Mouse (Mus musculus) ES-E14 (cell line): Measurements from ENCODE around the gene Slamf9. TPM values are rescaled to one million over a fixed set of nuclear protein-coding genes. Genes with fewer than 3 reads are reported as not detected.

ENCODE experiments used
- DNase-seq: peaks from one replicate; pipeline ENCODE4 v3.0.0-alpha.2; 2013; ENCODE audit warnings: low read depth, low spot score
- H3K27ac ChIP-seq: 2 replicates; pipeline ENCODE4 v1.5.1; 2012; ENCODE audit warnings: low read depth, mild to moderate bottlenecking, low read length, moderate library complexity, mixed read lengths; ENCODE audit not compliant: poor library complexity, insufficient read depth, severe bottlenecking
- H3K36me3 ChIP-seq: 2 replicates; pipeline ENCODE4 v1.6.1; 2012; ENCODE audit warnings: mild to moderate bottlenecking, low read length, moderate library complexity, mixed read lengths; ENCODE audit not compliant: control insufficient read depth, poor library complexity, insufficient read depth, severe bottlenecking
- H3K4me1 ChIP-seq, 2 experiments: fragments of 150-350 bp in 1 of 2; sonication (generic) in 1 of 2; 2 replicates each; pipeline ENCODE4 v1.6.1; 2012; ENCODE audit warnings: low read length in 2 of 2, mild to moderate bottlenecking in 1 of 2, mixed read lengths in 1 of 2; ENCODE audit not compliant: control insufficient read depth in 2 of 2, insufficient read depth in 2 of 2, poor library complexity in 1 of 2
- H3K4me3 ChIP-seq, 2 experiments: fragments of 150-350 bp in 1 of 2; sonication (generic) in 1 of 2; 2 replicates each; pipeline ENCODE4 v1.5.1; 2012; ENCODE audit warnings: low read length in 2 of 2, low read depth in 1 of 2, mild to moderate bottlenecking in 1 of 2, mixed read lengths in 1 of 2; ENCODE audit not compliant: insufficient read depth in 1 of 2, poor library complexity in 1 of 2, severe bottlenecking in 1 of 2
- H3K9ac ChIP-seq: 2 replicates; pipeline ENCODE4 v1.6.1; 2012; ENCODE audit warnings: low read depth, mild to moderate bottlenecking, low read length, mixed read lengths; ENCODE audit not compliant: poor library complexity, insufficient read depth, severe bottlenecking
- H3K9me3 ChIP-seq: fragments of 150-350 bp; sonication (generic); 2 replicates; pipeline ENCODE4 v1.6.1; 2012; ENCODE audit warnings: low read depth, mild to moderate bottlenecking, low read length; ENCODE audit not compliant: control insufficient read depth, insufficient read depth
- CHD2 ChIP-seq: IDR thresholded peaks from 2 replicates; pipeline ENCODE4 v1.6.1; 2014; ENCODE audit warnings: mild to moderate bottlenecking, low read depth, low read length, inconsistent platforms
- HCFC1 ChIP-seq: IDR thresholded peaks from 2 replicates; pipeline ENCODE4 v1.6.1; 2012; ENCODE audit warnings: low read length, inconsistent platforms, borderline replicate concordance; ENCODE audit not compliant: insufficient read depth
- MAFK ChIP-seq: IDR thresholded peaks from 2 replicates; pipeline ENCODE4 v1.6.1; 2014; ENCODE audit warnings: mild to moderate bottlenecking, low read depth, low read length, inconsistent platforms; ENCODE audit not compliant: insufficient read depth
- ZC3H11A ChIP-seq: IDR thresholded peaks from 2 replicates; pipeline ENCODE4 v1.6.1; 2012; ENCODE audit warnings: low read depth, mild to moderate bottlenecking, inconsistent platforms, low read length, borderline replicate concordance
- ZNF384 ChIP-seq: IDR thresholded peaks from 2 replicates; pipeline ENCODE4 v1.6.1; 2012; ENCODE audit warnings: low read depth, low read length, inconsistent platforms
- in situ Hi-C, 2 experiments: fragments of 600-800 bp; cut with MboI; formaldehyde crosslinking; loops; one replicate each; pipeline ENCODE4 v1.15.1; 2025; ENCODE audit warnings: low sequenced_read_pairs in 2 of 2, inconsistent platforms in 1 of 2; ENCODE audit not compliant: unreplicated experiment in 2 of 2
- total RNA-seq: library from RNA; depleted of rRNA; stranded (reverse); fragments of 300-350 nt; gene quantifications from 2 replicates; pipeline ENCODE4 v1.2.3, GENCODE M21; 2012

The Slamf9 gene
- total RNA-seq, 1 experiment: 2.7 TPM

DNA sequence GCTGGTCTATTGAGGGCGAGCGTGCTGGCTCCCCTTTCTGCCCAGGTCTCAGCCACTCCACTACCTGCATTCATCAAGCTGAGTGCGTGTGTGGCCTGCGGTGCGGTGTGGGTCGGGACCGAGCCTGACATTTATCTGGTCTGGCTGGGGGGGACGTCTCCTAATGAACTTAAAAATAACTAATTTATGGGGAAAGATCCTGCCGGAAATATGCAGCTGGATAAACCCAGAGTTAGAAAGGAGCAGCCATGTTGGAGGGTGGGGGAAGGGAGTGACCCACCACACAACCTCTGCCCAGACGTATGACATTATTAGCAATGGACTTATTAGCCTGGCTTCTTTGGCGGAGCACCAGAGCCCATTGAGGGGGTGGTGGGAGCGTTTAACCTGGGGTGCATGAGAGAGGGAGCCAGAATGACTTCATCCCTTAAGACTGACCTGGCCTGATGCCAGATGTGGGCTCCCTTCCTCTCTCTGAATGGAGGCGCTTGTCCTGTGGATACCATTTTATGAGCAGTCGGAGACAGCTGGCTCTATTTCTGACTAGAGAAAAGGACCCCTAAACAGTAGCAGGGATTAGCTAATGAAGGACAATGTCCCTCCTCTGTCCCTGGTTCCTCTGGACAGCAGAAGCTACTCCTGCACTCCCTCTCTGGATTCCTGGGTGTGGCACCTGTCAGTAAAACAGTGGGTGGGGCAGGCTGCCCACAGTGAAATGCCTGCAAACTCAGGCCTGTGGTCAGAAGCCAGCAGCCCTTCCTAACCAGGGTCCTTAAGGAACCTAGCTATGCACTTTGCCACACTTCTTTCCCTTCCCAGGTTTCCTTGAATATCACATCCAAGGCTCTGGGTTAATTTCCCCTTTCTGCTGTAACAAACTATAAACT is 28.2 kb downstream of the Slamf9 start:
- no peak overlapping the region for H3K9ac ChIP-seq
- H3K9me3 ChIP-seq: no peaks in the 10 kb centered on the region
- H3K4me1 ChIP-seq: peaks cover 12 to 34% of the 10 kb centered on the region in 2 experiments; a peak in 3 of 4 replicates
- in situ Hi-C loops: no loop called here
- DNase-seq: no peak
- H3K27ac ChIP-seq: no peak overlapping the region
- TF ChIP-seq ZC3H11A (no peak), HCFC1 (no peak), MAFK (no peak), ZNF384 (no peak), CHD2 (no peak)
- peaks cover 22% of the 10 kb centered on the region for H3K36me3 ChIP-seq
- H3K4me3 ChIP-seq: 0 out of 4 replicates have a peak overlapping the region, but pooled peaks of 1 of the 2 experiments have one; percentile 1

DNA sequence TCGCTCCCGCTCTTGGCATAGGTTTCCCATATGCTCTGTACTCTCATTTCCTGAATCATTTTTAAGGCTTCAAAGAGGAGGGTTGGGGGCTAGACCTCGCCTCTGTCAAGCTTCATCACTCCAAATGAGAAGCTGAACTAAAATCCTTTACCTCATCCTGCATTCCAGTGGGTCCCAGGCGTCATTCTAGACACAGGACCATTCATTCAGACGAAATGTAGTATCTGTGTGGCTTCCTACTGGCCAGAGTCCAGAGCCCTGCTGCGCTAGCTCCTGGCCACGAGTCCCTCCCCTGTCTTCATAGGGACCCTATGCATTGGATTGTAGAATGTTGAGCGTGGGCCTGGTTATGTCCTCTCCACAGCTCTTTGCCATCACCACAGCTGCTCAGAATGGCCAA is 29.6 kb downstream of the Slamf9 start:
- Histone ChIP-seq H3K4me3 (no peak overlapping the region), H3K9ac (no peak overlapping the region), H3K27ac (no peak overlapping the region), H3K36me3 (peaks cover 20% of the 10 kb centered on the region), H3K4me1 (peaks cover 12 to 31% of the 10 kb centered on the region in 2 experiments; a peak in 3 of 4 replicates), H3K9me3 (no peaks in the 10 kb centered on the region)
- in situ Hi-C loops: no loop called here
- DNase-seq: no peak
- TF ChIP-seq HCFC1: no peak
- no peak for TF ChIP-seq MAFK
- no peak for TF ChIP-seq ZNF384
- no peak for TF ChIP-seq ZC3H11A
- TF ChIP-seq CHD2: no peak

DNA sequence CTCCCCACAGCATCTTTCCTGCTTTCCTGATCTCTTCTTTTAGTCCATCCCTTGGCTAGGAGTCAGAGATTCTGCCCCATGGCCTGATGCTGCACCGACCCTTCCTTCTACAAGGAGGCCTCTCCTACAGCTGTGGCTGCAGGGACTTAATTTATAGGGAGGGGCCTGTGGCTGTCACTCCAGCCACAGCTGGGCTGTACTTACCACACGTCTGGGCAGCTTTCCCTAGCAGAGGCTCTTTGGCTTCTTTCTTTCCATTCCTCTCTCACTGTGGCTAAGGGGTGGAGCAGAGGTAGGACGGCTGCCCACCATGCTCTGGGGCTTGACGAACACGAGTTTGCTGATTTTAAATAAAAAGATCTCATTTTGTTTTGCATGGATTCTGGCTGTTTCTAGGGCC is 31.8 kb downstream of the Slamf9 start:
- H3K4me3 ChIP-seq: no peak overlapping the region
- H3K27ac ChIP-seq: no peak overlapping the region
- no peak for TF ChIP-seq ZC3H11A
- no peak for TF ChIP-seq ZNF384
- no peak for TF ChIP-seq HCFC1
- no peak for TF ChIP-seq MAFK
- no peak for TF ChIP-seq CHD2
- in situ Hi-C loops: no loop called here
- H3K4me1 ChIP-seq: peaks cover 12 to 31% of the 10 kb centered on the region in 2 experiments; a peak in 3 of 4 replicates
- H3K36me3 ChIP-seq: peaks cover 20% of the 10 kb centered on the region
- no peak for DNase-seq
- no peak overlapping the region for H3K9ac ChIP-seq
- H3K9me3 ChIP-seq: no peaks in the 10 kb centered on the region

DNA sequence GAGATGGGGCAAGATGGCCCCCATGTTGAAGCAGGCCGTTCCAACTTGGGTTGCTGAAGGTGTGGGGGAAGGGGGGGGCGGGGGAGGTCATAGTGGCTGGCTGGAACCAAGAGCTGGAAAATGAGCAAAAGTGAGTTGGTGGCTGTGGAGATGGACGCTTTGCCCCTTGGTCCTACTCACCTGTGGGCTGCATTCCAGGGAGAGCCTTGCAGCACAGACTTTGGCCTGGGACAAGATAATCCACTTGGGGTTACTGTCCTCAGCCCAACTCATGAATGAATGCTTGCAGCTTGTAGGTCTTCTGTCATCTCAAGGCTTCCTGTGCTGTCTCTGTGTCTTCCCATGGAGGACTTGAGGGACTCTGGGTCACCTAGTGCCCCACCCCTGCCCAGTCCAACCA is 32.5 kb downstream of the Slamf9 start:
- TF ChIP-seq MAFK (no peak), ZNF384 (no peak), HCFC1 (no peak), CHD2 (no peak), ZC3H11A (no peak)
- Histone ChIP-seq H3K9me3 (no peaks in the 10 kb centered on the region), H3K36me3 (peaks cover 20% of the 10 kb centered on the region), H3K4me3 (no peak overlapping the region), H3K9ac (no peak overlapping the region), H3K27ac (no peak overlapping the region), H3K4me1 (peaks cover 12 to 28% of the 10 kb centered on the region in 2 experiments; a peak in 3 of 4 replicates)
- no peak for DNase-seq
- in situ Hi-C loops: no loop called here
